Mouse (Mus musculus) heart, postnatal 0 days (tissue): ENCODE data around the gene Cep44. TPM values are rescaled to one million over a fixed set of nuclear protein-coding genes. Genes with fewer than 3 reads are reported as not detected.

ENCODE experiments used
- ATAC-seq: fragments of 200-750 bp; cut with Nextera tagmentation; 2 replicates; pipeline ENCODE4 v1.8.0; 2017; ENCODE audit warnings: low read depth, moderate number of reproducible peaks, moderate library complexity; ENCODE audit not compliant: insufficient read depth
- DNase-seq: peaks from one replicate; pipeline ENCODE4 v3.0.0-alpha.2; 2016; ENCODE audit warnings: low spot score
- H3K27ac ChIP-seq: fragments of 300-500 bp; sonication (generic); 2 replicates; pipeline ENCODE4 v1.5.1; 2014; ENCODE audit warnings: low read depth, mild to moderate bottlenecking
- H3K27me3 ChIP-seq: fragments of 300-500 bp; sonication (generic); 2 replicates; pipeline ENCODE4 v1.6.1; 2014; ENCODE audit warnings: low read length, mixed read lengths; ENCODE audit not compliant: control insufficient read depth, insufficient read depth
- H3K36me3 ChIP-seq: fragments of 300-500 bp; sonication (generic); replicated peaks from 2 replicates; pipeline ENCODE4 v1.6.1; 2014; ENCODE audit warnings: low read length, mixed read lengths; ENCODE audit not compliant: control insufficient read depth, insufficient read depth
- H3K4me1 ChIP-seq: fragments of 300-500 bp; sonication (generic); 2 replicates; pipeline ENCODE4 v1.6.1; 2014; ENCODE audit warnings: antibody characterized with exemption; ENCODE audit not compliant: control insufficient read depth, insufficient read depth
- H3K4me2 ChIP-seq: fragments of 300-500 bp; sonication (generic); 2 replicates; pipeline ENCODE4 v1.6.1; 2014; ENCODE audit warnings: low read depth, mild to moderate bottlenecking, low read length, moderate library complexity
- H3K4me3 ChIP-seq: fragments of 300-500 bp; sonication (generic); 2 replicates; pipeline ENCODE4 v1.5.1; 2014; ENCODE audit warnings: low read depth, low read length
- H3K9ac ChIP-seq: fragments of 300-500 bp; sonication (generic); replicated peaks from 2 replicates; pipeline ENCODE4 v1.6.1; 2014; ENCODE audit warnings: low read depth, low read length, mixed read lengths
- H3K9me3 ChIP-seq: fragments of 300-500 bp; sonication (generic); replicated peaks from 2 replicates; pipeline ENCODE4 v1.6.1; 2016; ENCODE audit warnings: low read length; ENCODE audit not compliant: control insufficient read depth
- CTCF ChIP-seq: IDR thresholded peaks from 2 replicates; pipeline ENCODE4 v1.5.1; 2016; ENCODE audit warnings: antibody characterized with exemption, control low read depth, low read depth
- EP300 ChIP-seq: IDR thresholded peaks from 2 replicates; pipeline ENCODE4 v1.6.1; 2016; ENCODE audit warnings: antibody characterized with exemption, low read depth
- WGBS: fragments of 180-500 bp; shearing (Covaris S2); extraction: QIAGEN DNeasy Blood & Tissue Kit; methylation state at CpG from one replicate; pipeline ENCODE4 v1.1.7; 2014; 5-methylcytosine and 5-hydroxymethylcytosine counted together
- polyA plus RNA-seq: library from polyadenylated mRNA; unstranded; fragments of >200 nt; fragmentation: Nextera tagmentation; extraction: Ambion mirVana; gene quantifications from 2 replicates; pipeline ENCODE4 v1.2.1, GENCODE M21; 2015
- total RNA-seq: library from RNA; depleted of rRNA; stranded (reverse); fragments of >200 nt; gene quantifications from 2 replicates; pipeline ENCODE4 v1.2.3, GENCODE M21; 2014; ENCODE audit warnings: low replicate concordance

The Cep44 gene
- total and polyA plus RNA-seq, 2 experiments from 2014 or later, result 16.6 to 33.5 TPM

DNA sequence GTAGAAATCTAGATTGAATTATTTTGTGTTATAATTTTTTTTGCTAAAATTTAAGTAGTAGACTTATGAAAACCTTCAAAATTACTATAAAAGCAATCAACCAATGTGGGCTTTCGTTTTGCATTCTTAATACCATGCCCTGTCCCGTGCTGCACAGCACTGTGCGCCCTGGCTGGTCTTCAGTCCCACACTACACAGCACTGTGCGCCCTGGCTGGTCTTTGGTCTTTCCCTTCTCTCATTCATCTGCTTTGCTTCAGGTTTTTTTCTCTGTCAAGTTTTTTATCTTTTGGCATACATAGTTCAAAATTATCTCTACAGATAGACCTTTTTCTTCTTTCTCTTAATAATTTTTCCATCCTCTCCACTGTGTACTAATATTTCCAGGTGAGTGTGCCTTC is 30.1 kb upstream of the Cep44 start:
- TF ChIP-seq CTCF (no peak), EP300 (no peak)
- 84% methylated on average over 4 of the region's 4 CpGs for WGBS
- DNase-seq, result no peak

DNA sequence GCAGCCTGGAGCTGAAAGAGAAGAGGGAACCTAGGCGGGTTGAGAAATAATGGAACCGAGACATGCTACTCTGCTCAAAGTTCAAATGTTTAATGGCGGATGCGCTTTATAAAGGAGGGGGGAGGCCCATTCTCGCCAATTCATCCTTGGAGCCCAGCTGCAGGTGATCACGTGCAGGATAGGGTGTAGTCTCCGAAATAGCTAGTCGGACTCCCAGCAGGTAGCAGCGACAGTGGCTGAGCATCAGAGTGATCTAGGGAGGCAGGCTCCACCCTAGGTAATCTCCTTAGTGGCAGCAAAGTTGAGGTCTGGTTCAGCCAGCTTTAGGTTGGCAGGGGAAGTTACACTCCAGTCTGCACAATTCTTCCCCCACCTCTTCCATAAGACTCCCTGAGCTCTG is 16.0 kb upstream of the Cep44 start:
- peaks cover 7% of the 10 kb centered on the region for H3K36me3 ChIP-seq
- no peaks in the 10 kb centered on the region for H3K27me3 ChIP-seq
- no peak overlapping the region for H3K9ac ChIP-seq
- no peaks in the 10 kb centered on the region for H3K9me3 ChIP-seq
- WGBS, result 93% methylated on average over 9 of the region's 9 CpGs
- no peak overlapping the region for H3K4me2 ChIP-seq
- no peaks in the 10 kb centered on the region for H3K4me1 ChIP-seq
- no peak overlapping the region for H3K27ac ChIP-seq
- H3K4me3 ChIP-seq, result no peak overlapping the region
- TF ChIP-seq EP300, result no peak
- TF ChIP-seq CTCF, result no peak
- ATAC-seq (no peak), DNase-seq (no peak)

More for the DNA sequence above, 30.1 kb upstream of the Cep44 start:
- no peaks in the 10 kb centered on the region for H3K36me3 ChIP-seq
- no peaks in the 10 kb centered on the region for H3K4me1 ChIP-seq
- no peak overlapping the region for H3K27ac ChIP-seq
- H3K4me2 ChIP-seq, result no peak overlapping the region
- no peaks in the 10 kb centered on the region for H3K27me3 ChIP-seq
- H3K9me3 ChIP-seq, result no peaks in the 10 kb centered on the region
- no peak overlapping the region for H3K4me3 ChIP-seq
- no peak for ATAC-seq
- no peak overlapping the region for H3K9ac ChIP-seq

DNA sequence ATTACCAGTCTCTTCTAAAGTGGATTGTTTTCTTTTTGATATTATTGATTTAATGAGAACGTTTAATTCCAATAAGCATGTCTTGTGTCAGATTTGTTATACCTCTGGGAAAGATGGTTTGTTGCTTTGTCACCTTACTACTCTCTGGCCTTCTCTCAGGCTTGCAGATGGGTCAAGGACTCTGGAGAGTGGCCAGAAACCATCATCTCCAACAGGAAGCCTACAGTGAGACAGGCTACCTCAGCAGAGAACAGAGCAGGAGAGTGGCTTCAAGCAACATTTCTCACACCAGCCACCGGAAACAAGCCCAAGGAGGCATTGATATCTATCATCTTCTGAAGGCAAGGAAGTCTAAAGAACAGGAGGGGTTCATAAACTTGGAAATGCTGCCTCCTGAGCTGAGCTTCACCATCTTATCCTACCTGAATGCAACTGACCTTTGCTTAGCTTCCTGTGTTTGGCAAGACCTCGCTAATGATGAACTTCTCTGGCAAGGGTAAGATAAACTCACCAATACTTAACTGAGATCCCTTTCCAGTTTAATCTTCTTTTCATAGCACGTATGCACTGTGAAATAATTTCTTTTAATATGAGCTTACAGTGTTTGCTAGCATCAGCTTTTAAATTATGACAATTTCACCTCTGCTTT is 13.7 kb upstream of the Cep44 start:
- Histone ChIP-seq H3K4me1 (no peaks in the 10 kb centered on the region), H3K27me3 (no peaks in the 10 kb centered on the region), H3K4me2 (no peak overlapping the region), H3K4me3 (no peak overlapping the region), H3K27ac (no peak overlapping the region), H3K9me3 (no peaks in the 10 kb centered on the region), H3K36me3 (peaks cover 7% of the 10 kb centered on the region), H3K9ac (no peak overlapping the region)
- ATAC-seq (no peak), DNase-seq (no peak)
- TF ChIP-seq EP300 (no peak), CTCF (no peak)
- 72% methylated on average over 4 of the region's 4 CpGs for WGBS

DNA sequence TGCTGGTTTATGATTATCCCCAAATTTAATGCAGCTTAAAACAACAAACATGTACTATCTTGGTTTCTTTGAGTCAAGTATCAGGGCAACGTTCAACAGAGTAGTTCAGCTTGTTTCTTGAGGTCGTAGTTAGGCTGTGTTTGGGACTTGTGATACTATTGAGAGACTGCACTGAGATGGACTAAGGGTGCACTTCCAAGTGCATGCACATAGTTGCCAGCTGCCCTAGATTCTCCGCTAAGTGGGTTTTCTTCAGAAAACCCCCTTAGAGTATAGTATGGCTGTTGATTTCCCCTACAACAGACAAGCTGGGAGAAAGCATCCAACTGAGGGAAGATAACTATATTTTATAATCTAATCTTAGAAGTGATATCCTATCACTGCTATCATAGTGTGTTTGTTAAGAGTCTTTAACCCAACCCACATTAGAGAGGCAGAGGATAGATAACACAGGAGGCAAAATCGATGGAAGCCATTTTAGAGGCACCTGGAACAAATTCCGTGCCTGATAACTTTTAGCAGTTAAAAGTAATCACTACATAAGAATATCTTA is 1.8 kb upstream of the Cep44 start:
- no peak overlapping the region; the same call in 1 of the 2 replicates for H3K9ac ChIP-seq
- H3K4me1 ChIP-seq, result peaks cover 13% of the 10 kb centered on the region
- H3K4me2 ChIP-seq, result peak overlapping the region; percentile 87; the same call in 1 of the 2 replicates
- TF ChIP-seq EP300 (no peak), CTCF (no peak)
- H3K27me3 ChIP-seq, result no peaks in the 10 kb centered on the region
- no peaks in the 10 kb centered on the region for H3K9me3 ChIP-seq
- H3K36me3 ChIP-seq, result no peaks in the 10 kb centered on the region
- DNase-seq, result no peak
- no peak overlapping the region for H3K27ac ChIP-seq
- 37% methylated on average over 5 of the region's 5 CpGs for WGBS
- no peak for ATAC-seq
- peak overlapping the region; percentile 94; the same call in 1 of the 2 replicates for H3K4me3 ChIP-seq

DNA sequence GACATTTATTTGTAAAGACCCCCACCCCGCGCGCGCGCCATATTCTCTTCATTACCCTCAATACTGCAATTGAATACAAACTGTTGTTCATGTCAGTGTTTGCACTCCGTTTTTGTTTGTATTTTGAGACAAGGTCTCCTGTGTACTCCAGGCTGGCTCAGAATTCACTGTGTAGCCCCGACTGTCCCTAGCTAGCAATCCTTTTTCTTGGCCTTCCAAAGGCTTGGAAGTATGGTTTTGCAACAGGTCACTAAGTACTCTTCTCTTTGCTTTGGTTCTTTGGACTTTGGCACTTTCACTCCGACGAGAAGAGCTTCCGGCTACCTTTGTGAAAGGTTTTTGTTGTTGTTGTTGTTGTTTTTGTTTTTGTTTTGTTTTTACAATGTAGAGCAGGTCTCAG is 1.2 kb upstream of the Cep44 start:
- H3K9me3 ChIP-seq, result no peaks in the 10 kb centered on the region
- peak overlapping the region; percentile 94 for H3K4me3 ChIP-seq
- peaks cover 13% of the 10 kb centered on the region for H3K4me1 ChIP-seq
- DNase-seq, result no peak
- H3K4me2 ChIP-seq, result peak overlapping the region; percentile 87
- WGBS, result 26% methylated on average over 10 of the region's 10 CpGs
- no peaks in the 10 kb centered on the region for H3K36me3 ChIP-seq
- H3K27ac ChIP-seq, result peak overlapping the region; percentile 96
- ATAC-seq, result no peak
- TF ChIP-seq EP300 (no peak), CTCF (no peak)
- H3K9ac ChIP-seq, result peak overlapping the region; percentile 83
- H3K27me3 ChIP-seq, result no peaks in the 10 kb centered on the region

DNA sequence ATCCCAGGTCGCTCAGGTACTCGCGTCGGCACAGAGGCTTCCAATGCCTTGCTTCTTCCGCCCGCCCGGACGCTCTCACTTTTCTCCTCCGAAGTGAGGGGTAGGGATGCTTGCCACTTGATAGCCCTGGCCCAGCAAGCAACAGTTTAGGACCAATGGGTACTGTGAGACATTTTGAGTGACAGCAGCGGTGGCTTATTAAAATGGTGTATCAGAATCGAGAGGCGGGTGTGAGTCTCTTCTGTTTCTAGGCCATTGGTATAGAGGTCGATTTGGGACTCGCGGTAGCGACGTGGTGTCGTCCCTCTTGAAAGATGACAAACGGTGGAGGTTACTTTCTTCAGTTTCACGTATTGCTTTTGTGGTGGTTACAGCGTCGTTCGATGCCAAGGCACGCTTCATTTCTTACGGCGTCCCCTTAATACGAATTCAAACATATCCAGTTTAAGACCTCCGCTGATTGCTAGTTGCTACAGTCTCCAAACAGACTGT is 560 bp upstream of the Cep44 start:
- Histone ChIP-seq H3K4me1 (peaks cover 13% of the 10 kb centered on the region), H3K27me3 (no peaks in the 10 kb centered on the region), H3K36me3 (no peaks in the 10 kb centered on the region), H3K9me3 (no peaks in the 10 kb centered on the region), H3K4me2 (peak overlapping the region; percentile 87), H3K4me3 (peak overlapping the region; percentile 94), H3K27ac (peak overlapping the region; percentile 96), H3K9ac (peak overlapping the region; percentile 83)
- TF ChIP-seq CTCF (no peak), EP300 (no peak)
- DNase-seq (peak; percentile 97), ATAC-seq (peak; percentile 97)
- under 1% methylated on average over 28 of the region's 28 CpGs for WGBS
